Mouse (Mus musculus) embryonic facial prominence, embryonic 11.5 days (tissue): ENCODE results near the gene Mrps36. TPM values are rescaled to one million over a fixed set of nuclear protein-coding genes. Genes with fewer than 3 reads are reported as not detected.
"Not testable (repeated sequence)": the region's sequence is repeated elsewhere in the genome, so short reads cannot be mapped to it uniquely, and the experiment has no call there.

Experiments
- ATAC-seq: fragments of 200-750 bp; cut with Nextera tagmentation; replicated peaks from 2 replicates; pipeline ENCODE4 v1.8.0; 2017; ENCODE audit warnings: low read depth; ENCODE audit not compliant: insufficient number of reproducible peaks, low FRiP score, low TSS enrichment
- DNase-seq: peaks from one replicate; pipeline ENCODE4 v3.0.0-alpha.2; 2015; ENCODE audit warnings: low spot score
- H3K27ac ChIP-seq: fragments of 300-500 bp; sonication (generic); replicated peaks from 2 replicates; pipeline ENCODE4 v1.5.1; 2014; ENCODE audit warnings: mild to moderate bottlenecking, low read depth, low read length, control low read depth
- H3K27me3 ChIP-seq: fragments of 300-500 bp; sonication (generic); 2 replicates; pipeline ENCODE4 v1.6.1; 2014; ENCODE audit warnings: mild to moderate bottlenecking, low read length, moderate library complexity, mixed read lengths; ENCODE audit not compliant: control insufficient read depth, insufficient read depth
- H3K36me3 ChIP-seq: fragments of 300-500 bp; sonication (generic); replicated peaks from 2 replicates; pipeline ENCODE4 v1.6.1; 2014; ENCODE audit warnings: low read depth, mild to moderate bottlenecking, low read length, moderate library complexity, mixed read lengths; ENCODE audit not compliant: control insufficient read depth, insufficient read depth
- H3K4me1 ChIP-seq: fragments of 300-500 bp; sonication (generic); 2 replicates; pipeline ENCODE4 v1.6.1; 2014; ENCODE audit warnings: low read length, mixed read lengths; ENCODE audit not compliant: control insufficient read depth, insufficient read depth
- H3K4me2 ChIP-seq: fragments of 300-500 bp; sonication (generic); 2 replicates; pipeline ENCODE4 v1.6.1; 2014; ENCODE audit warnings: low read depth, mild to moderate bottlenecking, control low read depth, low read length, moderate library complexity
- H3K4me3 ChIP-seq: fragments of 300-500 bp; sonication (generic); 2 replicates; pipeline ENCODE4 v1.5.1; 2014; ENCODE audit warnings: low read depth, low read length, control low read depth
- H3K9ac ChIP-seq: fragments of 300-500 bp; sonication (generic); replicated peaks from 2 replicates; pipeline ENCODE4 v1.6.1; 2014; ENCODE audit warnings: mild to moderate bottlenecking, control low read depth, low read length
- H3K9me3 ChIP-seq: fragments of 300-500 bp; sonication (generic); replicated peaks from 2 replicates; pipeline ENCODE4 v1.6.1; 2016; ENCODE audit warnings: mild to moderate bottlenecking, low read length, inconsistent platforms, mixed read lengths; ENCODE audit not compliant: control insufficient read depth
- WGBS: fragments of 180-500 bp; shearing (Covaris S2); extraction: QIAGEN DNeasy Blood & Tissue Kit; methylation state at CpG from one replicate; pipeline ENCODE4 v1.1.7; 2014; 5-methylcytosine and 5-hydroxymethylcytosine counted together
- polyA plus RNA-seq: library from polyadenylated mRNA; unstranded; fragments of >200 nt; fragmentation: Nextera tagmentation; extraction: Ambion mirVana; gene quantifications from 2 replicates; pipeline ENCODE4 v1.2.1, GENCODE M21; 2014

Mrps36 gene
- polyA plus RNA-seq, 1 experiment from 2014 or later = 129 TPM

GRCm38 (mm10) chr13:100730861-100731176 lies 13.6 kb downstream of the Mrps36 start, which contains the start of gene Cdk7:
TSS of gene Cdk7 (minus strand) at chr13:100730939.
- peak; percentile 100 for ATAC-seq
- WGBS = under 1% methylated on average over 19 of the region's 19 CpGs

GRCm38 (mm10) chr13:100730153-100730860 lies 14.2 kb downstream of the Mrps36 start:
- peak overlapping the region; percentile 66 for H3K4me2 ChIP-seq
- 3% methylated on average over 30 of the region's 30 CpGs for WGBS
- peak overlapping the region; percentile 95 for H3K9ac ChIP-seq
- H3K4me3 ChIP-seq = peak overlapping the region; percentile 93
- H3K36me3 ChIP-seq = no peaks in the 10 kb centered on the region
- H3K4me1 ChIP-seq = no peaks in the 10 kb centered on the region
- H3K27ac ChIP-seq = peak overlapping the region; percentile 74
- DNase-seq = peak; percentile 21
- no peaks in the 10 kb centered on the region for H3K27me3 ChIP-seq
- no peak for ATAC-seq
- no peaks in the 10 kb centered on the region for H3K9me3 ChIP-seq

More at GRCm38 (mm10) chr13:100730861-100731176, 13.6 kb downstream of the Mrps36 start, which contains the start of gene Cdk7:
- peak within 1 kb of the TSS; percentile 95 for H3K9ac ChIP-seq
- H3K27ac ChIP-seq = peak within 1 kb of the TSS; percentile 74
- no peaks in the 10 kb centered on the region for H3K27me3 ChIP-seq
- peak within 1 kb of the TSS; percentile 66 for H3K4me2 ChIP-seq
- H3K9me3 ChIP-seq = no peaks in the 10 kb centered on the region
- H3K4me3 ChIP-seq = peak within 1 kb of the TSS; percentile 93
- no peaks in the 10 kb centered on the region for H3K36me3 ChIP-seq
- H3K4me1 ChIP-seq = no peaks in the 10 kb centered on the region
- DNase-seq = peak; percentile 98

- not testable (repeated sequence) for H3K9ac ChIP-seq, H3K9me3 ChIP-seq, H3K4me3 ChIP-seq, H3K27me3 ChIP-seq, DNase-seq, ATAC-seq, H3K4me2 ChIP-seq, H3K36me3 ChIP-seq, H3K4me1 ChIP-seq, H3K27ac ChIP-seq
- 90% methylated on average over 4 of the region's 4 CpGs for WGBS
Measured at GRCm38 (mm10) chr13:100728530-100728929, 15.9 kb downstream of the Mrps36 start.

GRCm38 (mm10) chr13:100728086-100728485 lies 16.4 kb downstream of the Mrps36 start:
- H3K27me3 ChIP-seq = no peaks in the 10 kb centered on the region
- H3K4me3 ChIP-seq = no peak overlapping the region
- H3K9me3 ChIP-seq = no peaks in the 10 kb centered on the region
- 88% methylated on average over 5 of the region's 5 CpGs for WGBS
- H3K27ac ChIP-seq = no peak overlapping the region
- ATAC-seq = no peak
- H3K4me2 ChIP-seq = no peak overlapping the region
- H3K4me1 ChIP-seq = no peaks in the 10 kb centered on the region
- no peak overlapping the region for H3K9ac ChIP-seq
- no peaks in the 10 kb centered on the region for H3K36me3 ChIP-seq
- DNase-seq = no peak

- 89% methylated on average over 10 of the region's 10 CpGs for WGBS
- DNase-seq = no peak
- Histone ChIP-seq H3K4me2 (no peak overlapping the region), H3K27me3 (no peaks in the 10 kb centered on the region), H3K27ac (no peak overlapping the region), H3K4me1 (no peaks in the 10 kb centered on the region), H3K9ac (no peak overlapping the region), H3K9me3 (no peaks in the 10 kb centered on the region), H3K4me3 (no peak overlapping the region), H3K36me3 (no peaks in the 10 kb centered on the region)
- ATAC-seq = no peak
Measured at GRCm38 (mm10) chr13:100725194-100725593, 19.3 kb downstream of the Mrps36 start.

GRCm38 (mm10) chr13:100724051-100724754 lies 20.3 kb downstream of the Mrps36 start:
- H3K27ac ChIP-seq = no peak overlapping the region
- H3K36me3 ChIP-seq = no peaks in the 10 kb centered on the region
- WGBS = 84% methylated on average over 7 of the region's 7 CpGs
- no peaks in the 10 kb centered on the region for H3K27me3 ChIP-seq
- no peak overlapping the region for H3K9ac ChIP-seq
- ATAC-seq (no peak), DNase-seq (no peak)
- H3K9me3 ChIP-seq = no peaks in the 10 kb centered on the region
- H3K4me2 ChIP-seq = no peak overlapping the region
- H3K4me1 ChIP-seq = no peaks in the 10 kb centered on the region
- H3K4me3 ChIP-seq = no peak overlapping the region

- no peaks in the 10 kb centered on the region for H3K9me3 ChIP-seq
- no peak overlapping the region for H3K27ac ChIP-seq
- no peaks in the 10 kb centered on the region; the same call in none of the 2 replicates for H3K36me3 ChIP-seq
- no peaks in the 10 kb centered on the region for H3K4me1 ChIP-seq
- no peaks in the 10 kb centered on the region for H3K27me3 ChIP-seq
- H3K4me2 ChIP-seq = no peak overlapping the region
- H3K9ac ChIP-seq = no peak overlapping the region
- DNase-seq (no peak), ATAC-seq (no peak)
- 90% methylated on average over 5 of the region's 5 CpGs for WGBS
- no peak overlapping the region for H3K4me3 ChIP-seq
Measured at GRCm38 (mm10) chr13:100721656-100722055, 22.8 kb downstream of the Mrps36 start.

GRCm38 (mm10) chr13:100715467-100715866 lies 29.0 kb downstream of the Mrps36 start:
- WGBS = 97% methylated on average over 6 of the region's 6 CpGs
- H3K4me2 ChIP-seq = no peak overlapping the region
- H3K4me1 ChIP-seq = no peaks in the 10 kb centered on the region
- no peak overlapping the region for H3K27ac ChIP-seq
- ATAC-seq (no peak), DNase-seq (no peak)
- H3K27me3 ChIP-seq = no peaks in the 10 kb centered on the region
- H3K9ac ChIP-seq = no peak overlapping the region
- no peak overlapping the region for H3K4me3 ChIP-seq
- H3K36me3 ChIP-seq = no peaks in the 10 kb centered on the region; the same call in none of the 2 replicates
- H3K9me3 ChIP-seq = no peaks in the 10 kb centered on the region
